Mouse (Mus musculus): ENCODE measurements around the gene Snx7.

Snx7 gene

GRCm38 (mm10) chr3:117817635-117818034 is 51.1 kb downstream of the Snx7 start:
- in situ Hi-C loops (cut with MboI, MseI): no loop called here

- in situ Hi-C loops (cut with MboI, MseI): no loop called here
These were observed 54.5 kb downstream of the Snx7 start for GRCm38 (mm10) chr3:117814218-117814617.

DNA sequence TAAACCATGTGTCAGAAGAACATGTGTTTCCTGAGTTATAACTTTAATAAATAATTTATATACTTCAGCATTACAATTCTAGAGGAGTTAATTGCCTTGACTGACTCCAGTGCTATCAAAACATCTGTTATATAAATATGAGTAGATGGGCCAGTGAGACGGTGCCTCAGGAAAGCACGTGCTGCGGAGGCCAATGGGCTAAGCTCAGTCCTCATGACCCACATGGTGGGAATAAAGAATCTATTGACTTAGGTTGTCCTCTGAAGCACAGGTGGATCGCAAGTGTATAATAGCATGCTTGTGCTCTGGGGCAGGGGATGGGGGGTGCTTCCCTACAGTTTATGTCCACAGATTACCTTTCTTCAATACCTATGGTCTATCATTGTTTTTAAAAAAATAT is 56.6 kb downstream of the Snx7 start:
- in situ Hi-C loops (cut with MboI, MseI): no loop called here

DNA sequence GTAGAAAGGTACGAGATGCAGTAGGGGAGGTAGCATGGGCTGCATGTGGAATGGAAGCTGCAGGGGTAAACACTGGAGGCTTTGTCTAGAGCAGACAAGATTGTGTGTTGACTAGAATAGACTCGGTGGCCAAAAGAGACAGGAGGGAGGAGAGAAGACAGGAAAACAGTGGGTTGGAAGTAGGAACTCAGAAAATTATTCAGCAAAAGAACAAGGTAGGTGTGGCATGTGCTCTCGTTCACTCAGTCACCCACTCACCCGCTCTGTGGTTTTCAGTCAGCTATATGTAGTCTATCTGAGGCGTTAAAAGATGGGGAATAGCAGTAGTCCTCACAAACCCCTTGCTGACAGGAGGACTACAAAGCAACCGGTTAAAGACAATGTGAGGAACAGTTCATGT is 63.0 kb downstream of the Snx7 start:
- in situ Hi-C loops (cut with MboI, MseI): no loop called here

DNA sequence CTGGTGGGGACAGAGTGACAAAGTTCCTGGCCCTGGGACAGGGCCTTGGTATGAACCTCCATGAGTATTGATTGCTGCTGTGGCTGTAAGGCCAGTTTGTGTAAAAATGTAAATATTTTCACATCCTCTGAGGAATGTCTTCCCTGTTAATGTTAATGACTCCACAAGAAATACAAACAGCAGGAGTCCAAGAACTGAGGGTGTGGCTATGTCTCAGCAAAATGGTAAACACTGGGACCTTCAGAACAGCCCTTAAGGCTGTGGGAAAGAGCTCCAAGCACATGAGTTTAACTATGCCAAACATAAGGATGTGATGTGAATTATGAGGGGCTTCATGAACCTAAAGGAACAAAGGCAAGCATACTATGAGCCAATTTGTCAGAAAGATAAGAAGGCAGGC is 74.2 kb downstream of the Snx7 start:
- in situ Hi-C loops (cut with MboI, MseI): no loop called here

GRCm38 (mm10) chr3:117791951-117792350 is 76.8 kb downstream of the Snx7 start:
- in situ Hi-C loops (cut with MboI, MseI): no loop called here

DNA sequence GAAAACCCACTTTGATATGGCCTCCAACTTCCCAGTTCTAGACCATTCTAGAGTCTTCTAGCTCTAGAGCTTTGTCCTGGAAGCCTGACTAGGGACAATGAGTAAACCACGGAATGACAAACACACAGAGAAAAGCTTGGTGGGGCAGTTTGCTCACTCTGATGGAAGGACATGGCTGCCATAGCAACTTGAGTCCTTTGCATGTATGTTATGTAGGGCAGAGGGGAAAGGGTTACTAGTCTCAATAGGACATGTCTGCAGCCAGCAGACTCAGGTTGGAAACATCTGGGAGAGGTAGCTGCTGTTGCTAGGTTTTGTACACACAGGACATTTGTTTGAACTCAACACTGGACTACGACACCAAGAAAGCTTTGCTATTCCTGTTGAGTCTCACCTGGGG is 77.5 kb downstream of the Snx7 start:
- in situ Hi-C loops (cut with MboI, MseI): no loop called here

- in situ Hi-C loops (cut with MboI, MseI): no loop called here
These were observed 79.7 kb downstream of the Snx7 start for GRCm38 (mm10) chr3:117788800-117789693.

DNA sequence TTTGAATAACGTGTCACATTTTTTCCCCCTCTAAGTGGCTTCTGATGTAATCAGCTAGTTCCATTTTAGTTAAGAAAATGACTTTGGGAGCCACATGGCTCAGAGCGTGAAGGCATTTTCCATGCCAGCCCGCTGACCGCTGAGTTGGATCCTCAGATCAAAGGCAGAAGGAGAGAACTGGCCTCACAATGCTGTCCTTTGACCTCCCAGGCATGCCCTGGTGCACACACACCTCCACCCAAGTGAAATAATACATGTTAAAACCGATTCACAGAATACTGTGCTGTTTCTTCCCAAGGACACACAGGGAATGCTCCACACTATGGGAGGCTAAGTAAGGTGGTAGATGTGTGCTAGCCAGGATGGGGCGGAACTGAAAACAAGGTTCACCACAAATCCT is 81.5 kb downstream of the Snx7 start:
- in situ Hi-C loops (cut with MboI, MseI): no loop called here

GRCm38 (mm10) chr3:117752151-117752757 is 116.5 kb downstream of the Snx7 start:
- in situ Hi-C loops (cut with MboI, MseI): no loop called here

- in situ Hi-C loops (cut with MboI, MseI): no loop called here
These were observed 117.1 kb downstream of the Snx7 start for GRCm38 (mm10) chr3:117751665-117752064.

GRCm38 (mm10) chr3:117749256-117749655 is 119.5 kb downstream of the Snx7 start:
- in situ Hi-C loops (cut with MboI, MseI): no loop called here

GRCm38 (mm10) chr3:117739760-117740159 is 129.0 kb downstream of the Snx7 start:
- in situ Hi-C loops (cut with MboI, MseI): no loop called here

DNA sequence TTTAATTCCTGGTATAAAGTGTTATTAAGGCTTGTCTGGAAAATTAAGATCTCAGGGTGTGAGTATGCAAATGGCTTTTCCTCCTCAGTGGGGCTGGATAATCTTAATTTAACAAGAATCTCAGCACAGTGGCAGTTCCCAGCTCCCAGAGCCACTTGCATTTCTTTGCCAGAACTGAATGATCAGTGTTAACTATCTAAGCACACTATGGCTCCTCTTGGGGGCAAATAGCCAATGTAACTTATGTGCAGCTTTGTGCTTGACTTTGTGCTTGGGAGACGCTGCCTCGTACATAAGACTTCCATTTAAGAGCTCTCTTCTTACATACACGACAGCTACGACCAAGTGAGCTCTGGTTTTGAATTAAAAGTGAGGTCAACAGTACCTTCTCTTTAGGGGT is 136.1 kb downstream of the Snx7 start:
- in situ Hi-C loops (cut with MboI, MseI): no loop called here
